Mouse (Mus musculus) ES-CJ7 (cell line): ENCODE measurements around the gene Ube2s.
A peak's percentile ranks its signal among the peaks of the same experiment; 100 is the strongest.

Experiments used
- DNase-seq: peaks from one replicate; pipeline ENCODE4 v3.0.0; 2011; ENCODE audit warnings: low read depth, low spot score

The Ube2s gene

DNA sequence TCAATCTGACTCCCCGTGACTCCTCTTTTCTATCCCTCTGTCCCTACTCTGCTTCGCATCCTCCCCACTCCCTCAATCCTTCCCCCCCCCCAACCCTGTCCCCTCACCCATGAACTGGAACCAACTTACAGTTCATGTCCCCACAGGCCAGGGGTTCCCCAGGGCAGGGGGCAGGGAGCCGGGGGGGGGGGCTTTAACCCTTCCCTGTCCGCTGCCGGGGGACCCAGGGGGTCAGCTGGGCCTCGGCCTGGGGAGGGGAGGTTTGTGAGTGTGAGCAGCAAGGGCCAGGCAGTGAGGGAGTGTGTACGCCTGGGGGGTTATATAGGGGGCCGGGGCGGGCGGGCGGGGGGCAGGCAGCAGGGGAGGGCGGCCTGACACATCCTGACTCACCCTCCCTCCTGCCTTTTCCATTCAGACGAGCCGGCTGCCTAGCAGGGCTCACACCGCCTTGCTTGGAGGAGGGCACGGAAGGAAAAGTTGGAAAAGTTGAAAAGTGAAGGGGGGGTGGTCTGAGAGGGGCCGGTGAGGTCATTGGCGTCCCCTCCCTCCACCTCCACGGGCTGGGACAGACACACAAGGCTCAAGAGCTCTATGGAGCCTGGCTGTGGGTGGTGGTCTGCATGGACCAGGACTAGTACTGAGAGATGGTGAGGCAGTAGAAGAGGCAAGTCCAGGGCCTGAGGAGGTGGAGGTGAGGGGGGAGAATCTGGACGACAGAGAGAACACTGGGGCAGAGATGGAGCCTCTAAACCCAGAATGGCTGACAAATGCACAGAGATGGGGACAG is 34.3 kb downstream of the Ube2s start:
- no peak for DNase-seq

DNA sequence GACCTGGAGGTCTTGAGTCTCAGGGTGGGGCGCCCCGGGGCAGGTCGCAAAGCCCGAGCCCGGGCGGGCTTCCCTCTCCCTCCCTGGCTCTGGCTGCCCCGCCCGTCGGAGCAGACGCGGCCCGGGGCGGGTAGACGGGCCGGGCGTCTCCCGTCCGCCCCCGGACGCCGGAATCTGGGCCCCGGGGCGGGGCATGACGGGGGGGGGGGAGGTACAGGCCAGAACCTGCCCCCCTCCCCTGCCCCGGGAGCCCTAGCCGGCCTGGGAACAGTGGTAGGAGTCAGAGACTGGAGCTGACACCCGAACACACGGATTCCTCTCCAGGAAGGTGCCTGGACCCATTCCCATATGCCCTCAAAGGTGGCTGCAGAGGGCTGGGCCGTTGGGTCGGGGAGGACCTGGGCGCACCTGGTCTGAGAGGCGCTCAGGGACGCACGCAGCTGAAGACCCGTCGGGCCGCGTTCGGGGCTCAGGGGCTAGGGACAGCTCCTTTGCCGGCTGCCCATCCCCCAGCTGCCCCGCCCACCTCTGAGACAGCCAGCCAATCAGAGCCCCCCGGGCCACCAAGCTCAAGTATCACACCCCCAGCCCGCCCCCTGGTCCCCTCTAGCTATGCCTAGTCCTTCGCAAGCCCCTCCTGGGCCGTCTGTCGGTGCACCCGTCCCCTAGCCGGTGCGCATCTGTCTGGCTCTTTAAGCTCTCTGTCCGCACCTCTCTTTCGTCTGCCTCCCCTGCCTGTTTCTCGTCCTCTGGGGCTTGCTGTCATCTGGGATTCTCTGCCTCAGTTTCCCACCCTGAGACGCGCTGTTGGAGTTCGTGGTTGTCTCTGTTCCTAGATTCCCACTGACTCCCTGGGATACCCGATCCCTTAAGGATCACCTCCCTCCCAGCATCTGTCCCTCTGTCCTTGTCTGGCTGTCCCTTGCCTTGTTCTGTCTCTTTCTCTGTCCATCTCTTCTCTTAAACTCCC is 35.2 kb downstream of the Ube2s start:
- peak; percentile 82 for DNase-seq

DNA sequence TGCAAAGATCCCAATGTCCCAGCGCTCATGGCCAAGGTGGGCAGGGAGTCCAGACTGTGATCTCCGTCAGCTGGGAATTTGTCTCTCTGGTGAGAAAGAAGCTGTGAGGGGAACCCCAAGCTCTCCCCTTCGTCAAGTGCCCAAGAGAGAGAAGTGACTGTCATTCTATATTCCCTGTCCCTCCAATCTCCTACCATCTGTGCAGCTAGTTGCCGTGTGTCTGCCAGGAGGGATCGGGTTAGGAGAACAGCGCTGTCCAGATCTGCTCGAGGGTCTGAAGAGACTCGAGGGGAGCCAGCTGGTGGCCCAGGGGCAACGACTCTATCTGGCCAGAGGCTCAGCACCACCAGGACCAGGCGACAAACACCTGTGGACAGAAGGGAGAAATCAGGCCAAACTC is 36.3 kb downstream of the Ube2s start:
- DNase-seq: no peak

DNA sequence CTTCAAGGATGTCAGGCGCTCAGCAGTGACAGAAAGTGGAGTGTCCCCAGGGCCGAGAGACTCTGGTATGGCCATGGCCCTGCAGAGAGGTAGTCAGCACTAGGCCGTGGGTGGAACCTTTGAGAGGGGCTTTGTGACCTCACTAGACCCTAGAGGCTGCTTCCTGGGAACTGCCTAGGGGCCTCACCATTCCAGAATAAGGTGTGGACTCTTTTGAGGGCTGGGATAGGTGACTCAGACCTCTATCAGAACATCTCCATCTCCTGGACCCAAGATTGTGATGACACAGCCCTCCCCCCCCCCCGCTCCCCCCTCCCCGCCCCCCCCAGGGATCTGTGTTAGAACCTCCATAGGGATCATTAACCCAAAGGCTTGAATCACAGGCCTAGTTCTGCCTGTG is 41.2 kb downstream of the Ube2s start, which contains the start of gene Fam71e2:
Fam71e2 (minus strand) TSS at position 101 of the 400 bp plus-strand sequence.
- DNase-seq: no peak

DNA sequence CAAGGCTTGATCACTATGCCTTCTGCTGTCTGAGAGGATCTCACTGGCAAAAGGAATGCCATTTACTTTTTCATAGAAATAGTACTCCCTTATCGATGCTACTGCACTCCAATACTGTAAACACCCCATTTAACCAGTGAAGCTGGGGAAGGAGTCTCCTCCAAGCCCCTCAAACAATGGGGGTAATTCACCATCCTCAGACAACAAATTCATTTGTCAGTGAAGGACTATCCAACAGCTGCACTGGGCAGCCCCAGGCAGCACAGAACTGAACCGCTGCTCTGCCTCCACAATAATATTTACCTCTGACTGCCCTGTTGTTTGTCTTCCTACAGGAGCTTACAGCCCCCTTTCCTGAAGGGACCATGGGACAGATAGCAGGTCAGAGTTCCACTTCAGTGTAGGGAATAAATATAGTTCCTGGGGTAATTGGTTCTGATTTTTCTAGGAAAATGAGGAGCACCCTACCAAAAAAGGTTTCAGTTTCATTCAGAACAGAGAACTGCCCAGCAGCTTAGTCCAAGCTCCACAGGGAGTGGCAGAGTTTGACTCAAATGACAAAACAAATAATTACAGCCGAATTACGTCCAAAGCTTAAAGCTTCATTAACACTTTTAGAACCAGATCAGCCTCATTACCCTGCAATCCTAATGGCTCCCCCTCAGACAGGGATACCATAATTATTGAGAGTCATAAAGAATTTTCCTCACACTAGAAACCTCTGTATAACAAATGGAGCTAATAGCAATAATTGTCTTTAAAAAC is 47.3 kb downstream of the Ube2s start:
- DNase-seq: no peak

DNA sequence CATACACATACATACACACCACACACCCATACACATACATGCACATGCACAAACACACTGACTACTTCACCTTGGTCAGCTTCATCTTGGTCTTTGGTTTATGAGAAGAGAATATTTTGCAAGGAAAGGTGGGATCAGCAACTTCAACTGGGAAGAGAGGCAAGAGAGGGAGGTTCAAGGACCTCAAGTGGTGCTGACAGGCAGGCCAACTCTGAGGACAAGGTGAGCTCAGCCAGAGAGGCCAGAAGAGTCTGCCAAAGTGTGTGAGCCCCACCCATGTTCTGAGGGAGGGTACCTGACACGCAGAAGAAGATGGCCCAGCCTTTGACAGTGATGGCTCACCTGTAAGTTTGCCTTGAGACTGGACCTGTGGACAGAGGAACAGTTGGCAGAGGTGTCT is 52.7 kb downstream of the Ube2s start:
- no peak for DNase-seq

DNA sequence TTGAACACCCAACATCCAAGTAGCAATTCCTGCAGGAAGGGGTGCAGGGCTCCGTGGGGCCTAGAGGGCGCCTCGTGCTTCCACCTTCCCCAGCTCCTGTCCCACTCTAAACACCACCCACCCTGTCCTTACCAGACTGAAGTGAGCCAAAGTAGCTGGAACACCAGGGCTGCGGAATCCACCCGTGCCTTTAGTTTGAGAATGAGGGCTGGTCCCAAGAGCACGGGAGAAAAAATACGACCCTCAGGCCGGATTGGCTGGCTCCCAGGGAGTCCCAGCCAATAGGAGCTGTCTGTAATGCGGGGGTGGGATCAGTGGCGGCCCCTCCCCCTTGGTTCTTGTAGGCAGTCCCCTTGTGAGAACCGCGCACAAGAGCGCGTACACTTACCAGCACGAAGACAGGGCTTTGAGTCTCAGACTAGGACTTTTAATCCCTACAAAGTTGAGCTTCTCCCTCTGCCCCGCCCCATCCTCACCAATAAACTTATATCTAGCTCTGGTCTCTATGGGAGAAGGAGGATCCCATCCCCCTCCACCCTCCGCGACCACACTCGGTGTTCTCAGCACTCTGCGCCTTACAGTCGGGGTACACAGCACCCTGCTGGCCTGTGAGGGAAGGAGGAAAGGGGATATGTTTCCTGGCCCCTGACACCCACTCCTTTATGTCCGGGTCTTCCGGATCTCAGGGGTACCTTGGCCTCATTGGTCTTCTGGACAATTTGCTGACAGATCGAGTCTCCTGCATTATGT is 59.4 kb downstream of the Ube2s start, which contains the start of gene Cox6b2:
Cox6b2 (minus strand) TSS at position 274 of the 750 bp plus-strand sequence.
- DNase-seq: peak; percentile 97

DNA sequence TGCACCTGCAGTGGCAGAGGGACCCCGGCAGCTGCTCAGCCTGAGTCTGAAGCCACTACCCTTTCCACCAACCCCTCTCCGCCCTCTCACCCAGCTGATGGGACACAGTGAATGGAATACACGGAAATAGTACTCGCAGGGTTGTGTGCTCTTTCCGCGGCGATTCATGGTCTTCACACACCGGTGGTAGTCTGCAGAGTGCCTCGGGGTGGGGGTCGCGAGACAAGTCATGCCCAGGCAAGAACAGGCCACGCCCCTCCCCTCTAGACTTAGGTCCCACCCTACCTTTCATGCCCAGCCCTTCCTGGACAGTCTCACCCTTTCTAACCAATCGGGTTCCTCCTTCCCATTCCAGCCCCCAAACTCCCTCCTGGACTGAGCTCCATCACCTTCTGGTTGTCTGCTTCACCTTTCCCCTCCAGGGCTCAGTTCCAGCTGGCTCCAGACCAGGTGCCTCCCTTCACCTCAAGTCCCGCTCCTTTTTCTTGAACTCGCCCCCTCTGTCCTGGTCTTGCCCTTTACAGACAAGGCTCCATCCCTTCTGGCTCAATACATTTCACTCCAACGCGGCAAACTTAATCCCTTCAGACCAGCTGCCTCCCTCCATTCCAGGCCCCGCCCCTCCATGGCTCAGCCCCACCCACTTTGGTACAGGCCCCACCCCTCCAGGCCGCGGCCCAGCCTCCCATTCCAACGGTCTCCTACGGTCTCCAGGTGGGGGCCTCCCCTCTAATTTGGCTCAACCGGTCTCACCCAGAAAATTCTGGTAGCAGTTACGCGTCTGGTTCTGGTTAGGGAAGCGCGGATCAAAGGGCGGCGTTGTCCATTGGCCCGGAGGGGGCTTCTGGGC is 60.2 kb downstream of the Ube2s start:
- peak; percentile 97 for DNase-seq

DNA sequence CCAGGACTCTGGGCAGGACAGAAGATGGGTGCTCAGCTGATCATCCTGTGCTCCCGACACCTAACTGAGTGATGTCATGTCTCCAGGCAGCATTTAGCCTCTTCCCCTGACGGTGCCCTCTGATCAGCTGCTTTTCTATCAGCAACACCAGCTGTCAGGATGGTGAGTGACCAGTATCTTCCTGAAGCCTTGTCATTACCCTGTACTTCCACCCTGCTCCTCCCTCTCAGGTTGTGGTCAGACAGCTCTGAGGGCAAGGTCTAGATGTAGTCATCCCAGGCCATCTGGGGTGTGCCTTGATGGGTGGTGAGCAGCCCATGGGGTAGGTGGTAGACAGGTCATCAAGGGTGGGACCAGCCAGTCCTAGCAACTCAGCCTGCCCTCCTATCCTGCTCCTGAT is 63.2 kb downstream of the Ube2s start:
- DNase-seq: no peak

DNA sequence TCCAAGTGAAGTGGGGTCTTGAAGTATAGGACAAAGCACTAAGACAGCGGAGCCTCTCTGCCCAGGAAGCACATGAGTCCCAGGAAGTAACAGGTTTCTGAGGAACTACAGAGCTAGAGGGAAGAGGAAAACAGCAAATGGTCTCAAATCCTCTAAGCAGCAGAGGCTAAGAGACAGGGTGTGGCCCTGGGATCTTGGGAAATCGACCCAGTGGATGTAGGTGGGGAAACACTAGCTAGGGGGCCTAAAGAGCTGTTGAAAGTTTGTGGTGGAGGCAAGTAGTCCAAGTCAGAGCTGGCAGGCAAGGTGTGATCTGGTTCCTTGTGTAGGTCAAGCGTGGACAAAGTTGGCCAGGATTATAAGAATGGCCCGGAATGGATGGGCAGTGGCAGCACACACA is 64.1 kb downstream of the Ube2s start:
- DNase-seq: peak; percentile 72

DNA sequence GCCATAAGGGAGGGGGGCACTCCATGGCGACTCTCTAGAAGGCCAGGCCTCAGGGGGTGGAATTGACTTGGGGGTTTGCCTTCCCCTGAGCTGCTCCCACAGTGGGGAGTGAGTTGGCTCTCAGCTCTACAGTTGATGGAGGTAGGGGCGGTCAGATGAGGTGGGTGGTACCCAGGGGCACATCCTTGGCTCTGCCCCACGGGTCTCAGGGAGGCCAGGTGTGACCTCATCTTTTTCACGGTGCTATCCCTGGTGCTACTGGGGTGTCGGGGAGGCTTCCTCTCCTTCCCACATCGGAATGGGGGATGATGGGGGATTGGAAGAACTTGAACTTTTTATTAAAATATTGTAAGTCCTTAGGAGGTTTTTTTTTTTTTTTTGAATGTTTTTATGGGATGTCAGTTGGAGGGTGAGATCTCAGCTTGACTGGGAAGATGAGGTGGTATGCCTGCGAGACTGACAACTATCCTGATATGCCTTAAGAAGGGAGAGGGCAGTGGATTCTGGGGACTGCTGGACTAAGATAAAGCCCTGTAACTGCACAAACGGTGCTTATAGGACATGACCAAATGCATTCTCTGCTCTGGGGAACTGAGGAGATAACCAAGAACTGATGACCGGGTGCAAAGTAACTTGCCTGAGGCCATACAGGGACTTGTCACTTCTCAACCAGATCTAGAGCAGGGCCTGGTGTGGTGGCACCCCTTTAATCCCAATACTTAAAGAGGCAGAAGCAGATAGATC is 65.1 kb downstream of the Ube2s start:
- DNase-seq: no peak

DNA sequence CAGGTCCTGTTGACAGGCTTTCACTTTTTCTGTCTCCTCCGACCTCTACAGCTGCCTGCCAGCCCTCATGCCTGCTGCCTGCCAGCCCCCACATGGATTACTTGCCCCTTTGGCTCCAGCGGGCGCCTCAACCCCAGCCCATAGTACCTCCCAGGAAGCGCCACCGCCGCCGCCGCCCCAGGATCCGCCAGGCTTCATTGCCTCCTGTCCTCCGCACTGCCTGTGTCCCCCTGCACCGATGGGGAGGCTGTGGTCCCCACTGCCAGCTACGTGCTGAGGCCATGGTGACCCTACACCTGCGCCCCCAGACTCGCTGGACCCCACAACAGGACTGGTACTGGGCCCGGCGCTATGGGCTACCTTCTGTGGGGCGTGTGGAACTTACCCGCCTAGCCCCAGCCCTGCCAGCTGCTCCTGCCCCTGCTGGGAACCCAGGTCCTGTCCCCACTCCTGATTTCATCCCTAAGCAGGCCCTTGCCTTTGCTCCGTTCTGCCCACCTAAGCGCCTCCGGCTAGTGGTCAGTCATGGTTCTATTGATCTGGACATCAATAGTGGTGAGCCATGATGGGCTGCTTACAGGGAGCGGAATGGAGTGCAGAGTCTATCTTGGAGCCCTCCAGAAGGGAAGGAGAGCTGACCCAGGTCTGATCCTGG is 65.9 kb downstream of the Ube2s start:
- no peak for DNase-seq

DNA sequence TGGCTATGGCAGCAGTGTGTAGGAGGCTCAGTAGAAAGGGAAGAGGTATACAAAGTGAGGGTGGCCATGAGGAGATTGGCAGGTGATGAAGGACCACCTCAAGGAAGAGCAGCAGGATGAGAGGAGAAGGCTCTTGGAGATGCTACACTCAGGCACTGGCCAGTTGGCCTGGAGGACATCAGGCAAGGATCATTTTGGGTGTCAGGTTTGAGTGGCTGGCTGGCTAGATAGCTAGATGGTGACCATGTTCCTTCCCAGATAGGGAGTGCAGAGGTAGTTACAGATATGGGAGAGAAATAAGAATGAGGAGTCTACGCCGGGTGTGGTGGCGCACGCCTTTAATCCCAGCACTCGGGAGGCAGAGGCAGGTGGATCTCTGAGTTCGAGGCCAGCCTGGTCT is 67.5 kb downstream of the Ube2s start:
- DNase-seq: no peak
